Mouse (Mus musculus): ENCODE results near the gene Park7.

DNA sequence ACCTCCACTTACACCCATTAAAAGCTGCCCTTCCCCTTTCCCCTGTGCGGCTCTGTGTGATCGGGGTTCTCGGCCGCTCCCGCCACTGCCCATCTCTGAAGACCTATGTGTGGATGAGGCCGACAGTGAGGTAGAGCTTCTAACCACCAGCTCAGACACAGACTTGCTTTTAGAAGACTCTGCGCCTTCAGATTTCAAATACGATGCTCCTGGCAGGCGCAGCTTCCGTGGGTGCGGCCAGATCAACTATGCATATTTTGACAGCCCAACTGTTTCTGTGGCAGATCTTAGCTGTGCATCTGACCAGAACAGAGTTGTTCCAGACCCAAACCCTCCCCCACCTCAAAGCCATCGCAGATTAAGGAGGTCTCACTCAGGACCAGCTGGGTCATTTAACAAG is 47.7 kb downstream of the Park7 start:
- TF ChIP-seq FLI1 (IDR thresholded peaks at IDR 0.05; ENCODE audit: low read length) (no peak), GATA1 (IDR thresholded peaks at IDR 0.05; ENCODE audit: borderline replicate concordance, low read length) (no peak)
